Mouse (Mus musculus) left cerebral cortex, adult 2 months (tissue): Measurements from ENCODE around the gene Rcan2. TPM values are rescaled to one million over a fixed set of nuclear protein-coding genes. Genes with fewer than 3 reads are reported as not detected.
A peak's percentile ranks its signal among the peaks of the same experiment; 100 is the strongest.

Source experiments
- DNase-seq, 2 experiments: peaks; one replicate each; pipeline ENCODE4 v3.0.0; 2021 to 2022; ENCODE audit warnings: low spot score in 2 of 2, mixed read lengths in 1 of 2; ENCODE audit errors: extremely low spot score in 1 of 2
- H3K27ac ChIP-seq: fragments of 200-600 bp; 2 replicates; pipeline ENCODE4 v1.8.1; 2022
- H3K4me3 ChIP-seq: fragments of 200-600 bp; 2 replicates; pipeline ENCODE4 v1.8.1; 2022
- CTCF ChIP-seq: fragments of 200-600 bp; IDR thresholded peaks from 2 replicates; pipeline ENCODE4 v1.8.1; 2022; ENCODE audit warnings: antibody characterized with exemption, mild to moderate bottlenecking, moderate library complexity
- intact Hi-C: fragments of 180-260 bp; cut with DNase I; formaldehyde crosslinking; loops from one replicate; pipeline ENCODE4 v1.15.1; 2025
- total RNA-seq, 2 experiments: library from RNA; stranded (reverse); gene quantifications; 2 replicates each; pipeline ENCODE4 v1.2.3; 2021

Gene Rcan2
- total RNA-seq, 2 experiments from 2014 or later = 176 to 182 TPM

- no peak for TF ChIP-seq CTCF
- no peak for DNase-seq
- intact Hi-C loops = loop anchor here (5.0 kb wide), 1 partner anchor 74 kb away; no protein-coding TSS in a partner anchor
- Histone ChIP-seq H3K27ac (peak overlapping the region; percentile 69), H3K4me3 (no peak overlapping the region)
These were observed 225.6 kb downstream of the Rcan2 start for GRCm38 (mm10) chr17:44026786-44027185.

- Histone ChIP-seq H3K4me3 (no peak overlapping the region), H3K27ac (no peak overlapping the region; the same call in 1 of the 2 replicates)
- DNase-seq = no peak
- intact Hi-C loops = loop anchor here (5.0 kb wide), 1 partner anchor 75 kb away; no protein-coding TSS in a partner anchor
- TF ChIP-seq CTCF = no peak
These were observed 226.2 kb downstream of the Rcan2 start for GRCm38 (mm10) chr17:44027311-44027710.

- H3K27ac ChIP-seq = no peak overlapping the region
- intact Hi-C loops = loop anchor here (5.0 kb wide), 1 partner anchor 77 kb away; no protein-coding TSS in a partner anchor
These were observed 228.5 kb downstream of the Rcan2 start for GRCm38 (mm10) chr17:44029616-44030015.

GRCm38 (mm10) chr17:44030776-44031587 lies 229.8 kb downstream of the Rcan2 start:
- Histone ChIP-seq H3K27ac (peak overlapping the region; percentile 69), H3K4me3 (no peak overlapping the region)
- TF ChIP-seq CTCF = no peak
- intact Hi-C loops = no loop called here
- no peak for DNase-seq

More at GRCm38 (mm10) chr17:44029616-44030015, 228.5 kb downstream of the Rcan2 start:
- DNase-seq = no peak
- H3K4me3 ChIP-seq = no peak overlapping the region
- TF ChIP-seq CTCF = no peak

- intact Hi-C loops = loop anchor here (5.0 kb wide), 1 partner anchor 333 kb away; no protein-coding TSS in a partner anchor
- Histone ChIP-seq H3K27ac (no peak overlapping the region), H3K4me3 (no peak overlapping the region)
- no peak for DNase-seq
- no peak for TF ChIP-seq CTCF
These were observed 233.9 kb downstream of the Rcan2 start for GRCm38 (mm10) chr17:44035005-44035404.

- peak; percentile 51 to 53 for DNase-seq
- TF ChIP-seq CTCF = peak; percentile 60
- H3K4me3 ChIP-seq = no peak overlapping the region
- intact Hi-C loops = loop anchor here (1.0 to 5.0 kb wide), 2 partner anchors 154 to 336 kb away; no protein-coding TSS in a partner anchor
- no peak overlapping the region for H3K27ac ChIP-seq
These were observed 237.5 kb downstream of the Rcan2 start for GRCm38 (mm10) chr17:44038656-44039055.

GRCm38 (mm10) chr17:44040449-44040848 lies 239.3 kb downstream of the Rcan2 start:
- Histone ChIP-seq H3K4me3 (no peak overlapping the region), H3K27ac (no peak overlapping the region)
- no peak for TF ChIP-seq CTCF
- intact Hi-C loops = no loop called here
- no peak for DNase-seq

GRCm38 (mm10) chr17:44042301-44042700 lies 241.2 kb downstream of the Rcan2 start:
- Histone ChIP-seq H3K4me3 (no peak overlapping the region), H3K27ac (no peak overlapping the region)
- DNase-seq = no peak
- intact Hi-C loops = no loop called here
- TF ChIP-seq CTCF = no peak

- DNase-seq = no peak
- H3K4me3 ChIP-seq = no peak overlapping the region
- TF ChIP-seq CTCF = no peak
- intact Hi-C loops = no loop called here
- no peak overlapping the region for H3K27ac ChIP-seq
These were observed 241.7 kb downstream of the Rcan2 start for GRCm38 (mm10) chr17:44042861-44043260.

GRCm38 (mm10) chr17:44053427-44053826 lies 252.3 kb downstream of the Rcan2 start:
- intact Hi-C loops = no loop called here
- no peak for TF ChIP-seq CTCF
- H3K4me3 ChIP-seq = no peak overlapping the region
- H3K27ac ChIP-seq = no peak overlapping the region
- no peak for DNase-seq

GRCm38 (mm10) chr17:44057123-44057522 lies 256.0 kb downstream of the Rcan2 start:
- Histone ChIP-seq H3K27ac (no peak overlapping the region), H3K4me3 (no peak overlapping the region)
- no peak for TF ChIP-seq CTCF
- intact Hi-C loops = no loop called here
- DNase-seq = no peak

- TF ChIP-seq CTCF = no peak
- intact Hi-C loops = no loop called here
- Histone ChIP-seq H3K27ac (no peak overlapping the region), H3K4me3 (no peak overlapping the region)
- DNase-seq = no peak
These were observed 257.0 kb downstream of the Rcan2 start for GRCm38 (mm10) chr17:44058145-44058544.

GRCm38 (mm10) chr17:44060781-44061180 lies 259.6 kb downstream of the Rcan2 start:
- no peak for TF ChIP-seq CTCF
- intact Hi-C loops = no loop called here
- no peak overlapping the region for H3K27ac ChIP-seq

More at GRCm38 (mm10) chr17:44060781-44061180, 259.6 kb downstream of the Rcan2 start:
- DNase-seq = no peak
- H3K4me3 ChIP-seq = no peak overlapping the region
